Mouse (Mus musculus): ENCODE results near the gene Fbrs.
A peak's percentile ranks its signal among the peaks of the same experiment; 100 is the strongest.
"Not testable (repeated sequence)": the region's sequence is repeated elsewhere in the genome, so short reads cannot be mapped to it uniquely, and the experiment has no call there.

Fbrs gene

GRCm38 (mm10) chr7:127478635-127479317, at the start of gene Fbrs:
TSS of gene Fbrs (plus strand) at chr7:127479199.
- DNase-seq (ENCODE audit: low spot score): peak; percentile 93

GRCm38 (mm10) chr7:127435206-127435605, 43.8 kb upstream of the Fbrs start:
- DNase-seq (ENCODE audit: low spot score): no peak

GRCm38 (mm10) chr7:127437724-127438123, 41.3 kb upstream of the Fbrs start:
- no peak for DNase-seq (ENCODE audit: low spot score)

- no peak for DNase-seq (ENCODE audit: low spot score)
Measured at GRCm38 (mm10) chr7:127443976-127444375, 35.0 kb upstream of the Fbrs start.

- DNase-seq (ENCODE audit: low spot score): peak; percentile 94
Measured at GRCm38 (mm10) chr7:127448521-127449300, 30.3 kb upstream of the Fbrs start, which contains the start of gene Zfp689. TSS of gene Zfp689 (minus strand) at chr7:127449158.

- DNase-seq (ENCODE audit: low spot score): no peak
Measured at GRCm38 (mm10) chr7:127449966-127450365, 29.0 kb upstream of the Fbrs start.

GRCm38 (mm10) chr7:127453056-127453455, 25.9 kb upstream of the Fbrs start:
- no peak for DNase-seq (ENCODE audit: low spot score)

- DNase-seq (ENCODE audit: low spot score): no peak
Measured at GRCm38 (mm10) chr7:127454905-127455304, 24.1 kb upstream of the Fbrs start.

GRCm38 (mm10) chr7:127458371-127459122, 20.5 kb upstream of the Fbrs start:
- DNase-seq (ENCODE audit: low spot score): not testable (repeated sequence)

- DNase-seq (ENCODE audit: low spot score): not testable (repeated sequence)
Measured at GRCm38 (mm10) chr7:127459311-127459710, 19.7 kb upstream of the Fbrs start, which contains the start of gene Prr14. TSS of gene Prr14 (plus strand) at chr7:127459611.

GRCm38 (mm10) chr7:127465191-127465590, 13.8 kb upstream of the Fbrs start:
- DNase-seq (ENCODE audit: low spot score): no peak

- not testable (repeated sequence) for DNase-seq (ENCODE audit: low spot score)
Measured at GRCm38 (mm10) chr7:127465670-127466069, 13.3 kb upstream of the Fbrs start.

GRCm38 (mm10) chr7:127466606-127467005, 12.4 kb upstream of the Fbrs start:
- no peak for DNase-seq (ENCODE audit: low spot score)

- no peak for DNase-seq (ENCODE audit: low spot score)
Measured at GRCm38 (mm10) chr7:127470011-127470715, 8.8 kb upstream of the Fbrs start.

- peak; percentile 95 for DNase-seq (ENCODE audit: low spot score)
Measured at GRCm38 (mm10) chr7:127470743-127471645, 8.0 kb upstream of the Fbrs start.

GRCm38 (mm10) chr7:127471646-127472010, 7.4 kb upstream of the Fbrs start:
- no peak for DNase-seq (ENCODE audit: low spot score)

GRCm38 (mm10) chr7:127472060-127472459, 6.9 kb upstream of the Fbrs start:
- no peak for DNase-seq (ENCODE audit: low spot score)

- DNase-seq (ENCODE audit: low spot score): no peak
Measured at GRCm38 (mm10) chr7:127473705-127474104, 5.3 kb upstream of the Fbrs start.

- no peak for DNase-seq (ENCODE audit: low spot score)
Measured at GRCm38 (mm10) chr7:127474378-127475070, 4.5 kb upstream of the Fbrs start.

- no peak for DNase-seq (ENCODE audit: low spot score)
Measured at GRCm38 (mm10) chr7:127475186-127475740, 3.7 kb upstream of the Fbrs start.
